Mouse (Mus musculus): Measurements from ENCODE around the gene Srbd1. TPM values are rescaled to one million over a fixed set of nuclear protein-coding genes. Genes with fewer than 3 reads are reported as not detected.

Srbd1 gene
- polyA plus RNA-seq, 1 experiment, result 42.5 TPM

- H3K9ac ChIP-seq (ENCODE audit: low read depth, poor library complexity, severe bottlenecking), result no peak overlapping the region
- no peaks in the 10 kb centered on the region for H3K27me3 ChIP-seq (ENCODE audit: control insufficient read depth, insufficient read depth, low read length, poor library complexity, severe bottlenecking)
- no peaks in the 10 kb centered on the region for H3K36me3 ChIP-seq (ENCODE audit: control insufficient read depth, insufficient read depth, low read length, poor library complexity, severe bottlenecking)
- no peak overlapping the region for H3K27ac ChIP-seq (ENCODE audit: insufficient read depth, low read length)
- H3K9me3 ChIP-seq (replicated peaks; ENCODE audit: control insufficient read depth, insufficient read depth, low read length, poor library complexity, severe bottlenecking), result no peaks in the 10 kb centered on the region
- no peaks in the 10 kb centered on the region for H3K4me1 ChIP-seq (ENCODE audit: control insufficient read depth, insufficient read depth, low read length)
- TF ChIP-seq CTCF (IDR thresholded peaks at IDR 0.05; ENCODE audit: low read depth, low read length), result no peak
- no peak for TF ChIP-seq POLR2A (IDR thresholded peaks at IDR 0.05; ENCODE audit: insufficient read depth, low read length)
- no peak for TF ChIP-seq EP300 (IDR thresholded peaks at IDR 0.05; ENCODE audit: insufficient read depth, low read depth, low read length)
- H3K4me3 ChIP-seq (ENCODE audit: low read depth, low read length), result no peak overlapping the region
Measured at GRCm38 (mm10) chr17:85974591-85974990, 170.4 kb downstream of the Srbd1 start.

- Histone ChIP-seq H3K9me3 (replicated peaks; ENCODE audit: control insufficient read depth, insufficient read depth, low read length, poor library complexity, severe bottlenecking) (no peaks in the 10 kb centered on the region), H3K4me1 (ENCODE audit: control insufficient read depth, insufficient read depth, low read length) (no peaks in the 10 kb centered on the region), H3K36me3 (ENCODE audit: control insufficient read depth, insufficient read depth, low read length, poor library complexity, severe bottlenecking) (no peaks in the 10 kb centered on the region), H3K9ac (ENCODE audit: low read depth, poor library complexity, severe bottlenecking) (no peak overlapping the region), H3K27ac (ENCODE audit: insufficient read depth, low read length) (no peak overlapping the region), H3K27me3 (ENCODE audit: control insufficient read depth, insufficient read depth, low read length, poor library complexity, severe bottlenecking) (no peaks in the 10 kb centered on the region), H3K4me3 (ENCODE audit: low read depth, low read length) (no peak overlapping the region)
- no peak for TF ChIP-seq POLR2A (IDR thresholded peaks at IDR 0.05; ENCODE audit: insufficient read depth, low read length)
- no peak for TF ChIP-seq EP300 (IDR thresholded peaks at IDR 0.05; ENCODE audit: insufficient read depth, low read depth, low read length)
- TF ChIP-seq CTCF (IDR thresholded peaks at IDR 0.05; ENCODE audit: low read depth, low read length), result no peak
Measured at GRCm38 (mm10) chr17:85971120-85971519, 173.9 kb downstream of the Srbd1 start.

- Histone ChIP-seq H3K4me1 (ENCODE audit: control insufficient read depth, insufficient read depth, low read length) (peaks cover 2% of the 10 kb centered on the region), H3K36me3 (ENCODE audit: control insufficient read depth, insufficient read depth, low read length, poor library complexity, severe bottlenecking) (no peaks in the 10 kb centered on the region), H3K27me3 (ENCODE audit: control insufficient read depth, insufficient read depth, low read length, poor library complexity, severe bottlenecking) (no peaks in the 10 kb centered on the region), H3K4me3 (ENCODE audit: low read depth, low read length) (no peak overlapping the region), H3K9me3 (replicated peaks; ENCODE audit: control insufficient read depth, insufficient read depth, low read length, poor library complexity, severe bottlenecking) (no peaks in the 10 kb centered on the region), H3K27ac (ENCODE audit: insufficient read depth, low read length) (no peak overlapping the region), H3K9ac (ENCODE audit: low read depth, poor library complexity, severe bottlenecking) (no peak overlapping the region)
- TF ChIP-seq CTCF (IDR thresholded peaks at IDR 0.05; ENCODE audit: low read depth, low read length) (no peak), EP300 (IDR thresholded peaks at IDR 0.05; ENCODE audit: insufficient read depth, low read depth, low read length) (no peak), POLR2A (IDR thresholded peaks at IDR 0.05; ENCODE audit: insufficient read depth, low read length) (no peak)
Measured at GRCm38 (mm10) chr17:85961653-85962052, 183.3 kb downstream of the Srbd1 start.

GRCm38 (mm10) chr17:85951771-85952170, 193.2 kb downstream of the Srbd1 start:
- no peak overlapping the region for H3K4me3 ChIP-seq (ENCODE audit: low read depth, low read length)
- no peaks in the 10 kb centered on the region for H3K9me3 ChIP-seq (replicated peaks; ENCODE audit: control insufficient read depth, insufficient read depth, low read length, poor library complexity, severe bottlenecking)
- no peak for TF ChIP-seq EP300 (IDR thresholded peaks at IDR 0.05; ENCODE audit: insufficient read depth, low read depth, low read length)
- TF ChIP-seq POLR2A (IDR thresholded peaks at IDR 0.05; ENCODE audit: insufficient read depth, low read length), result no peak
- TF ChIP-seq CTCF (IDR thresholded peaks at IDR 0.05; ENCODE audit: low read depth, low read length), result no peak
- H3K4me1 ChIP-seq (ENCODE audit: control insufficient read depth, insufficient read depth, low read length), result no peaks in the 10 kb centered on the region
- no peak overlapping the region for H3K27ac ChIP-seq (ENCODE audit: insufficient read depth, low read length)
- H3K36me3 ChIP-seq (ENCODE audit: control insufficient read depth, insufficient read depth, low read length, poor library complexity, severe bottlenecking), result no peaks in the 10 kb centered on the region
- no peaks in the 10 kb centered on the region for H3K27me3 ChIP-seq (ENCODE audit: control insufficient read depth, insufficient read depth, low read length, poor library complexity, severe bottlenecking)
- H3K9ac ChIP-seq (ENCODE audit: low read depth, poor library complexity, severe bottlenecking), result no peak overlapping the region

GRCm38 (mm10) chr17:85949919-85950505, 195.0 kb downstream of the Srbd1 start:
- H3K4me1 ChIP-seq (ENCODE audit: control insufficient read depth, insufficient read depth, low read length), result no peaks in the 10 kb centered on the region
- H3K27ac ChIP-seq (ENCODE audit: insufficient read depth, low read length), result no peak overlapping the region
- H3K27me3 ChIP-seq (ENCODE audit: control insufficient read depth, insufficient read depth, low read length, poor library complexity, severe bottlenecking), result no peaks in the 10 kb centered on the region
- no peak for TF ChIP-seq POLR2A (IDR thresholded peaks at IDR 0.05; ENCODE audit: insufficient read depth, low read length)
- no peak for TF ChIP-seq CTCF (IDR thresholded peaks at IDR 0.05; ENCODE audit: low read depth, low read length)
- no peak for TF ChIP-seq EP300 (IDR thresholded peaks at IDR 0.05; ENCODE audit: insufficient read depth, low read depth, low read length)
- no peaks in the 10 kb centered on the region for H3K36me3 ChIP-seq (ENCODE audit: control insufficient read depth, insufficient read depth, low read length, poor library complexity, severe bottlenecking)
- H3K4me3 ChIP-seq (ENCODE audit: low read depth, low read length), result no peak overlapping the region
- H3K9me3 ChIP-seq (replicated peaks; ENCODE audit: control insufficient read depth, insufficient read depth, low read length, poor library complexity, severe bottlenecking), result no peaks in the 10 kb centered on the region
- H3K9ac ChIP-seq (ENCODE audit: low read depth, poor library complexity, severe bottlenecking), result no peak overlapping the region

- Histone ChIP-seq H3K9ac (ENCODE audit: low read depth, poor library complexity, severe bottlenecking) (no peak overlapping the region), H3K36me3 (ENCODE audit: control insufficient read depth, insufficient read depth, low read length, poor library complexity, severe bottlenecking) (no peaks in the 10 kb centered on the region), H3K9me3 (replicated peaks; ENCODE audit: control insufficient read depth, insufficient read depth, low read length, poor library complexity, severe bottlenecking) (no peaks in the 10 kb centered on the region), H3K4me3 (ENCODE audit: low read depth, low read length) (no peak overlapping the region), H3K27ac (ENCODE audit: insufficient read depth, low read length) (no peak overlapping the region), H3K4me1 (ENCODE audit: control insufficient read depth, insufficient read depth, low read length) (no peaks in the 10 kb centered on the region), H3K27me3 (ENCODE audit: control insufficient read depth, insufficient read depth, low read length, poor library complexity, severe bottlenecking) (no peaks in the 10 kb centered on the region)
- no peak for TF ChIP-seq POLR2A (IDR thresholded peaks at IDR 0.05; ENCODE audit: insufficient read depth, low read length)
- no peak for TF ChIP-seq CTCF (IDR thresholded peaks at IDR 0.05; ENCODE audit: low read depth, low read length)
- TF ChIP-seq EP300 (IDR thresholded peaks at IDR 0.05; ENCODE audit: insufficient read depth, low read depth, low read length), result no peak
Measured at GRCm38 (mm10) chr17:85948911-85949909, 195.8 kb downstream of the Srbd1 start.
